Mouse (Mus musculus) forebrain, embryonic 11.5 days (tissue): ENCODE results near the gene Mettl17. TPM values are rescaled to one million over a fixed set of nuclear protein-coding genes. Genes with fewer than 3 reads are reported as not detected.
"Not testable (repeated sequence)": the region's sequence is repeated elsewhere in the genome, so short reads cannot be mapped to it uniquely, and the experiment has no call there.

Source experiments
- ATAC-seq: fragments of 200-750 bp; cut with Nextera tagmentation; replicated peaks from 2 replicates; pipeline ENCODE4 v1.8.0; 2017; ENCODE audit warnings: moderate TSS enrichment; ENCODE audit not compliant: low FRiP score
- DNase-seq: peaks from one replicate; pipeline ENCODE4 v3.0.0-alpha.2; 2017; ENCODE audit warnings: low spot score
- H3K27ac ChIP-seq: fragments of 300-500 bp; sonication (generic); 2 replicates; pipeline ENCODE4 v1.5.1; 2014; ENCODE audit warnings: low read depth, low read length
- H3K27me3 ChIP-seq: fragments of 300-500 bp; sonication (generic); 2 replicates; pipeline ENCODE4 v1.6.1; 2014; ENCODE audit warnings: mild to moderate bottlenecking, low read length, mixed read lengths; ENCODE audit not compliant: control insufficient read depth, insufficient read depth
- H3K36me3 ChIP-seq: fragments of 300-500 bp; sonication (generic); 2 replicates; pipeline ENCODE4 v1.6.1; 2014; ENCODE audit warnings: mild to moderate bottlenecking, low read length, moderate library complexity, mixed read lengths; ENCODE audit not compliant: control insufficient read depth, insufficient read depth
- H3K4me1 ChIP-seq: fragments of 300-500 bp; sonication (generic); replicated peaks from 2 replicates; pipeline ENCODE4 v1.6.1; 2014; ENCODE audit warnings: low read length, mixed read lengths; ENCODE audit not compliant: control insufficient read depth, insufficient read depth
- H3K4me2 ChIP-seq: fragments of 300-500 bp; sonication (generic); 2 replicates; pipeline ENCODE4 v1.6.1; 2014; ENCODE audit warnings: low read depth, mild to moderate bottlenecking, low read length, moderate library complexity, mixed read lengths; ENCODE audit not compliant: severe bottlenecking
- H3K4me3 ChIP-seq: fragments of 300-500 bp; sonication (generic); 2 replicates; pipeline ENCODE4 v1.5.1; 2014; ENCODE audit warnings: low read depth, low read length
- H3K9ac ChIP-seq: fragments of 300-500 bp; sonication (generic); 2 replicates; pipeline ENCODE4 v1.6.1; 2014; ENCODE audit warnings: low read length
- H3K9me3 ChIP-seq: fragments of 300-500 bp; sonication (generic); 2 replicates; pipeline ENCODE4 v1.6.1; 2016; ENCODE audit warnings: low read length, mixed read lengths; ENCODE audit not compliant: control insufficient read depth
- WGBS: fragments of 180-500 bp; shearing (Covaris S2); extraction: QIAGEN DNeasy Blood & Tissue Kit; methylation state at CpG from one replicate; pipeline ENCODE4 v1.1.7; 2014; 5-methylcytosine and 5-hydroxymethylcytosine counted together
- polyA plus RNA-seq: library from polyadenylated mRNA; unstranded; fragments of >200 nt; fragmentation: Nextera tagmentation; extraction: Ambion mirVana; gene quantifications from 2 replicates; pipeline ENCODE4 v1.2.1, GENCODE M21; 2014

Gene Mettl17
- polyA plus RNA-seq, 1 experiment from 2014 or later: 60.0 TPM

- ATAC-seq: no peak
- H3K4me3 ChIP-seq: no peak overlapping the region
- peaks cover 3% of the 10 kb centered on the region for H3K27me3 ChIP-seq
- DNase-seq: no peak
- H3K36me3 ChIP-seq: no peaks in the 10 kb centered on the region
- peaks cover 3% of the 10 kb centered on the region; the same call in 1 of the 2 replicates for H3K4me1 ChIP-seq
- no peaks in the 10 kb centered on the region for H3K9me3 ChIP-seq
- H3K4me2 ChIP-seq: no peak overlapping the region
- no peak overlapping the region for H3K27ac ChIP-seq
- H3K9ac ChIP-seq: no peak overlapping the region
- WGBS: 79% methylated on average over 4 of the region's 4 CpGs
Observed at GRCm38 (mm10) chr14:51916539-51916938, 31.9 kb downstream of the Mettl17 start.

GRCm38 (mm10) chr14:51918125-51918524, 33.5 kb downstream of the Mettl17 start, which contains the start of gene Tppp2:
Tppp2 (plus strand) TSS chr14:51918425.
- ATAC-seq (no peak), DNase-seq (no peak)
- WGBS: 91% methylated on average over 4 of the region's 4 CpGs
- Histone ChIP-seq H3K4me2 (no peak within 1 kb of the TSS), H3K36me3 (no peaks in the 10 kb centered on the region), H3K9ac (no peak within 1 kb of the TSS), H3K27ac (no peak within 1 kb of the TSS), H3K9me3 (no peaks in the 10 kb centered on the region), H3K4me3 (no peak within 1 kb of the TSS), H3K27me3 (no peaks in the 10 kb centered on the region), H3K4me1 (peaks cover 3% of the 10 kb centered on the region; the same call in 1 of the 2 replicates)

GRCm38 (mm10) chr14:51918966-51919365, 34.3 kb downstream of the Mettl17 start:
- Histone ChIP-seq H3K27me3 (no peaks in the 10 kb centered on the region), H3K9me3 (no peaks in the 10 kb centered on the region), H3K4me1 (peaks cover 3% of the 10 kb centered on the region; the same call in 1 of the 2 replicates), H3K36me3 (no peaks in the 10 kb centered on the region), H3K9ac (no peak overlapping the region), H3K27ac (no peak overlapping the region), H3K4me2 (no peak overlapping the region), H3K4me3 (no peak overlapping the region)
- DNase-seq (no peak), ATAC-seq (no peak)
- WGBS: 83% methylated on average over 4 of the region's 4 CpGs

GRCm38 (mm10) chr14:51921759-51922570, 37.3 kb downstream of the Mettl17 start:
- 86% methylated on average over 16 of the region's 16 CpGs for WGBS
- ATAC-seq: no peak

GRCm38 (mm10) chr14:51922571-51922865, 37.9 kb downstream of the Mettl17 start, which contains the start of gene Rnase13:
Rnase13 (minus strand) TSS chr14:51922773.
- Histone ChIP-seq H3K9ac (no peak within 1 kb of the TSS), H3K4me3 (no peak within 1 kb of the TSS), H3K27ac (no peak within 1 kb of the TSS), H3K9me3 (no peaks in the 10 kb centered on the region), H3K4me1 (no peaks in the 10 kb centered on the region), H3K4me2 (no peak within 1 kb of the TSS), H3K27me3 (no peaks in the 10 kb centered on the region), H3K36me3 (no peaks in the 10 kb centered on the region)
- 93% methylated on average over 7 of the region's 7 CpGs for WGBS
- DNase-seq (no peak), ATAC-seq (no peak)

More at GRCm38 (mm10) chr14:51921759-51922570, 37.3 kb downstream of the Mettl17 start:
- Histone ChIP-seq H3K4me1 (no peaks in the 10 kb centered on the region), H3K27me3 (no peaks in the 10 kb centered on the region), H3K4me2 (no peak overlapping the region), H3K36me3 (no peaks in the 10 kb centered on the region), H3K9ac (no peak overlapping the region), H3K9me3 (no peaks in the 10 kb centered on the region), H3K27ac (no peak overlapping the region), H3K4me3 (no peak overlapping the region)
- DNase-seq: no peak

GRCm38 (mm10) chr14:51922910-51923309, 38.3 kb downstream of the Mettl17 start:
- no peak overlapping the region for H3K9ac ChIP-seq
- no peak overlapping the region for H3K27ac ChIP-seq
- no peak overlapping the region for H3K4me3 ChIP-seq
- H3K4me2 ChIP-seq: no peak overlapping the region
- H3K4me1 ChIP-seq: no peaks in the 10 kb centered on the region
- H3K36me3 ChIP-seq: no peaks in the 10 kb centered on the region
- no peak for DNase-seq
- H3K9me3 ChIP-seq: no peaks in the 10 kb centered on the region
- 88% methylated on average over 2 of the region's 2 CpGs for WGBS
- no peaks in the 10 kb centered on the region for H3K27me3 ChIP-seq
- no peak for ATAC-seq

- DNase-seq (no peak), ATAC-seq (no peak)
- WGBS: 80% methylated on average over 4 of the region's 4 CpGs
- Histone ChIP-seq H3K27ac (no peak overlapping the region), H3K4me3 (no peak overlapping the region), H3K4me1 (no peaks in the 10 kb centered on the region), H3K9me3 (no peaks in the 10 kb centered on the region), H3K4me2 (no peak overlapping the region), H3K36me3 (no peaks in the 10 kb centered on the region), H3K9ac (no peak overlapping the region), H3K27me3 (no peaks in the 10 kb centered on the region)
Observed at GRCm38 (mm10) chr14:51923492-51923891, 38.9 kb downstream of the Mettl17 start.

- not testable (repeated sequence) for DNase-seq, H3K4me1 ChIP-seq, H3K4me3 ChIP-seq, H3K27ac ChIP-seq, H3K9ac ChIP-seq, ATAC-seq, H3K4me2 ChIP-seq, H3K27me3 ChIP-seq, H3K36me3 ChIP-seq, H3K9me3 ChIP-seq
- WGBS: 94% methylated on average over 11 of the region's 11 CpGs
Observed at GRCm38 (mm10) chr14:51926930-51927329, 42.3 kb downstream of the Mettl17 start.
